Mouse (Mus musculus) bone marrow macrophage, adult 2 months (primary cell): Measurements from ENCODE around the gene Txndc11. TPM values are rescaled to one million over a fixed set of nuclear protein-coding genes. Genes with fewer than 3 reads are reported as not detected.
A peak's percentile ranks its signal among the peaks of the same experiment; 100 is the strongest.

Source experiments
- H3K27ac ChIP-seq: 2 replicates; pipeline ENCODE4 v1.5.1; 2012; ENCODE audit warnings: low read depth, low read length; ENCODE audit not compliant: insufficient read depth
- H3K4me1 ChIP-seq: 2 replicates; pipeline ENCODE4 v1.6.1; 2012; ENCODE audit warnings: low read length; ENCODE audit not compliant: control insufficient read depth, insufficient read depth
- H3K4me3 ChIP-seq: 2 replicates; pipeline ENCODE4 v1.5.1; 2012; ENCODE audit warnings: mild to moderate bottlenecking, low read length, moderate library complexity; ENCODE audit not compliant: insufficient read depth
- CTCF ChIP-seq: IDR thresholded peaks from 2 replicates; pipeline ENCODE4 v1.5.1; 2012; ENCODE audit warnings: low read depth, mild to moderate bottlenecking, low read length, moderate library complexity
- POLR2A ChIP-seq: IDR thresholded peaks from 2 replicates; pipeline ENCODE4 v1.6.1; 2012; ENCODE audit warnings: mild to moderate bottlenecking, low read depth, low read length, borderline replicate concordance
- polyA plus RNA-seq: library from polyadenylated mRNA; stranded (reverse); fragments of >200 nt; gene quantifications from 2 replicates; pipeline ENCODE4 v1.2.4, GENCODE M21; 2012; ENCODE audit not compliant: missing spikeins, insufficient read depth, insufficient read length

Gene Txndc11
- polyA plus RNA-seq: 14.5 and 15.5 TPM in 2 replicates

- peak within 1 kb of the TSS; percentile 86 for H3K4me3 ChIP-seq
- H3K27ac ChIP-seq: peak within 1 kb of the TSS; percentile 73
- no peak; the same call in 1 of the 2 replicates for TF ChIP-seq POLR2A
- TF ChIP-seq CTCF: no peak
- peaks cover 14% of the 10 kb centered on the region for H3K4me1 ChIP-seq
Observed at GRCm38 (mm10) chr16:11134348-11135344, at the start of gene Txndc11. Txndc11 (minus strand) TSS chr16:11134650.

- Histone ChIP-seq H3K27ac (peak overlapping the region; percentile 4; the same call in 1 of the 2 replicates), H3K4me3 (no peak overlapping the region), H3K4me1 (peaks cover 26% of the 10 kb centered on the region)
- no peak for TF ChIP-seq POLR2A
- no peak for TF ChIP-seq CTCF
Observed at GRCm38 (mm10) chr16:11177404-11177803, 43.0 kb upstream of the Txndc11 start.

GRCm38 (mm10) chr16:11176884-11177244, 42.4 kb upstream of the Txndc11 start:
- peak overlapping the region; percentile 86 for H3K4me3 ChIP-seq
- H3K27ac ChIP-seq: peak overlapping the region; percentile 70
- peaks cover 30% of the 10 kb centered on the region for H3K4me1 ChIP-seq
- no peak for TF ChIP-seq CTCF
- no peak for TF ChIP-seq POLR2A

GRCm38 (mm10) chr16:11176208-11176883, 41.9 kb upstream of the Txndc11 start, which contains the start of gene Zc3h7a:
Zc3h7a (minus strand) TSS chr16:11176393.
- Histone ChIP-seq H3K4me3 (peak within 1 kb of the TSS; percentile 86), H3K27ac (peak within 1 kb of the TSS; percentile 80), H3K4me1 (peaks cover 35% of the 10 kb centered on the region)
- TF ChIP-seq POLR2A: no peak
- 0 out of 2 replicates have a peak, but pooled peaks have one; percentile 22 for TF ChIP-seq CTCF

DNA sequence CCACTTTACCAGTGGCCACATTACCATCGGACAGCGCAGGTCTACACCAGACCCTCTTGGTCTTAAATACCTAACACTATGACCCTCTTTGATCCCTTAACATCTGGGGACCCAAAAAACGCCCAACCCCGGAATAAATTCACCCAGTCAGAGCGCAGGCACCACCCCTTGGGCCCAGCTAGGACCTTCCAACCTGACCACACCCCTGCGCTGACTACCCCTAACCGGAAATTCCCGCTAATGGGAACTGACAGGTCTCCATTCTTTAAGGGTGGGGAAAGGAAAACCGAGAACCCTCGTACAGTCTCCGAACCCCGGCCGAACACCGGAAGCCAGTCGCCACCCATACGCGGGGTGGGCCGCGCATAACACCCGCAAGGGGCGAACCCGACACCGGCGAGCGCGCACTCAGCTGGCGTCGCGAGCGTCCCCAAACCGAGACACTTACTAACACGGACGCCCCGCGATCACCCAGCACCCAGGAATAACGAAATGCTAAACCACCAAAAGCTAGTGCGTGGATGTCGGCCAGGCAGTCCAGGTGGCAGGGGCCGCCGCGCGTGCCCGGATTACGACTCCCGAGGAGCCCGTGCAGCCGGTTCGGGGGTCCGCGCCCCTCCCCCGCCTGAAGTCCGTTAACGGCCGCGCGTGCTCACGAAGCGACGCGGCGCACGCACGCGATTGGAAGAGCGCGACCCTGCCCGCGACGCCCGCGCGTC, 41.2 kb upstream of the Txndc11 start:
- TF ChIP-seq POLR2A (no peak), CTCF (no peak)
- Histone ChIP-seq H3K4me3 (peak overlapping the region; percentile 86), H3K4me1 (peaks cover 41% of the 10 kb centered on the region), H3K27ac (peak overlapping the region; percentile 80)

GRCm38 (mm10) chr16:11175100-11175488, 40.6 kb upstream of the Txndc11 start:
- H3K4me1 ChIP-seq: peaks cover 43% of the 10 kb centered on the region
- peak overlapping the region; percentile 80 for H3K27ac ChIP-seq
- TF ChIP-seq CTCF: no peak
- peak overlapping the region; percentile 86 for H3K4me3 ChIP-seq

DNA sequence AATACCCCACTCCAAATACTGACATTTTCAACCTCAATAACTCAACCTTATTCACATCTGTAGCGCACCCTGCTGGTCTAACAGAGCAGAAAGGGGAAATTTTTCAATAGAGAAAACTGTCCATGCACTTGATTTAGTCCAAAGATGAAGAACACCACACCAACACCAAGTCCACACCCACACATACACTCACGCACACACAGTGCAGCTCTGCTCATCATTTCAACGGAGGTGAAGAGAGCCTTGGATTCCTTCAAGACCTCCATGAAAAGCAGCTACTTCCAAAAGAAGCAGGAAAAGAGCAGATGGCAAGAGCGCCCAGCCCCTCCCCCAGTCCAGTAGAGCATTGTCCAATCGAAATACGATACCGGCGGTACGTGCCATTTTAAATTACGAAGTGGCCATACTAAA, 40.2 kb upstream of the Txndc11 start:
- Histone ChIP-seq H3K4me1 (peaks cover 43% of the 10 kb centered on the region), H3K4me3 (peak overlapping the region; percentile 86), H3K27ac (peak overlapping the region; percentile 80; the same call in 1 of the 2 replicates)
- TF ChIP-seq CTCF (no peak), POLR2A (no peak)

- H3K4me3 ChIP-seq: no peak overlapping the region
- no peak for TF ChIP-seq CTCF
- H3K27ac ChIP-seq: no peak overlapping the region
- H3K4me1 ChIP-seq: peaks cover 35% of the 10 kb centered on the region
Observed at GRCm38 (mm10) chr16:11171679-11172078, 37.2 kb upstream of the Txndc11 start.

DNA sequence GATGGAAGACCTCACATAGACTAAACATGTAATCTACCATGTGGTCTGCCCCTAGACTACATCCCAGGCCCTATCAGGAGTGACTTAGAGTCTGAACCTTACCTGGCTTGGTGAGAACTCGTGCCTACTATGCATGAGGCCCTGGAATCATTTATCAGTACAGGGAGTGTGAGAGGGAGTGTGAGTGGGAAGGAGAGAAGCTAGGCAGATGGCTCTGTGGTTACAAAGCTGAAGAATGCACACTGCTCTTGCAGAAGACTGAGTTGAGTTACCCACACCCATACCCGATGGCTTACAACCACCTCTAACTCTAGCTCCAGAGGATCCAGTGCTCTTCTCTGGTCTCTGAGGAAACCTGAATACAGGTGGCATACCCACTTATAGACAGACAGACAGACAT, 32.0 kb upstream of the Txndc11 start:
- TF ChIP-seq POLR2A: no peak
- TF ChIP-seq CTCF: no peak
- Histone ChIP-seq H3K4me3 (no peak overlapping the region), H3K27ac (no peak overlapping the region), H3K4me1 (peaks cover 9% of the 10 kb centered on the region)
